Mouse (Mus musculus): ENCODE measurements at regions not wholly inside any gene's neighbourhood (a gene's known extent, or its start where the extent isn't known, plus 50 kb on each side); places are given as distances from the start of the nearest gene placed in this dataset.
"Not testable (repeated sequence)": the region's sequence is repeated elsewhere in the genome, so short reads cannot be mapped to it uniquely, and the experiment has no call there.

- H3K36me3 ChIP-seq (ENCODE audit: control insufficient read depth, insufficient read depth, low read length) = no peaks in the 10 kb centered on the region
- no peak overlapping the region for H3K4me3 ChIP-seq (ENCODE audit: insufficient read depth, low read depth, low read length)
- no peaks in the 10 kb centered on the region for H3K79me2 ChIP-seq (ENCODE audit: control insufficient read depth, insufficient read depth, low read length)
- no peaks in the 10 kb centered on the region for H3K27me3 ChIP-seq (ENCODE audit: control insufficient read depth, insufficient read depth, low read length)
- no peak overlapping the region for H3K9ac ChIP-seq (ENCODE audit: low read depth, low read length)
- no peak overlapping the region for H3K27ac ChIP-seq (replicated peaks; ENCODE audit: insufficient read depth, low read depth, low read length)
- H3K4me1 ChIP-seq (ENCODE audit: control insufficient read depth, insufficient read depth, low read length) = no peaks in the 10 kb centered on the region
- TF ChIP-seq POLR2A (IDR thresholded peaks at IDR 0.05; ENCODE audit: extremely low read depth, insufficient read depth, low read length) = no peak
- TF ChIP-seq CTCF (IDR thresholded peaks at IDR 0.05; ENCODE audit: low read depth, low read length) = no peak
- 75% methylated on average over 2 of the region's 2 CpGs for WGBS
- DNase-seq (ENCODE audit: extremely low read depth, low read depth, low spot score) = no peak
These were observed 1714.4 kb upstream of the 5930422O12Rik start for GRCm38 (mm10) chr8:31714077-31714458.

DNA sequence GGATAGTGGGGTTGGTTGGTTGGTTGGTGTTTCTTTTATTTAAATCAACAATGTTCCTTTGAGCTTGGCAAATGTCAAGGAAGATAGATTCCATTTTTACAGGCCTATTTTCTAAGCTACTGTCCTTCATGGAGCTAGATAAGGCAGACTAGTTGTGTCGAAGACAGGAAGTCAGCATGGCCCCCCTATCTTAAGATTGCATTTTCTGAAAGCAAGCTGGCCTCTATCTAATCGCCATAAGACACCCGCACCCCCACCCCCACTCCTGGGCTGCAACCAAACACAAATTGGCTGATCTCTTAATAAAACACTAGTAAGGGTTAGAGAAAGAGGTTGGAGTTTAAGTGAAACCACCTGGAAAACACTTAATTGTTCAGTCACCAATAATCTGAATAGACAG lies 1708.5 kb upstream of the 5930422O12Rik start:
- Histone ChIP-seq H3K36me3 (ENCODE audit: control insufficient read depth, insufficient read depth, low read length) (no peaks in the 10 kb centered on the region), H3K27ac (replicated peaks; ENCODE audit: insufficient read depth, low read depth, low read length) (no peak overlapping the region), H3K9ac (ENCODE audit: low read depth, low read length) (no peak overlapping the region), H3K27me3 (ENCODE audit: control insufficient read depth, insufficient read depth, low read length) (no peaks in the 10 kb centered on the region), H3K4me3 (ENCODE audit: insufficient read depth, low read depth, low read length) (no peak overlapping the region), H3K4me1 (ENCODE audit: control insufficient read depth, insufficient read depth, low read length) (no peaks in the 10 kb centered on the region), H3K79me2 (ENCODE audit: control insufficient read depth, insufficient read depth, low read length) (no peaks in the 10 kb centered on the region)
- no peak for DNase-seq (ENCODE audit: extremely low read depth, low read depth, low spot score)
- WGBS = 40% methylated on average over 3 of the region's 3 CpGs
- TF ChIP-seq POLR2A (IDR thresholded peaks at IDR 0.05; ENCODE audit: extremely low read depth, insufficient read depth, low read length) = no peak
- TF ChIP-seq CTCF (IDR thresholded peaks at IDR 0.05; ENCODE audit: low read depth, low read length) = no peak

GRCm38 (mm10) chr8:31720585-31720984 lies 1707.9 kb upstream of the 5930422O12Rik start:
- no peak for TF ChIP-seq POLR2A (IDR thresholded peaks at IDR 0.05; ENCODE audit: extremely low read depth, insufficient read depth, low read length)
- TF ChIP-seq CTCF (IDR thresholded peaks at IDR 0.05; ENCODE audit: low read depth, low read length) = no peak
- Histone ChIP-seq H3K9ac (ENCODE audit: low read depth, low read length) (no peak overlapping the region), H3K36me3 (ENCODE audit: control insufficient read depth, insufficient read depth, low read length) (no peaks in the 10 kb centered on the region), H3K79me2 (ENCODE audit: control insufficient read depth, insufficient read depth, low read length) (no peaks in the 10 kb centered on the region), H3K27me3 (ENCODE audit: control insufficient read depth, insufficient read depth, low read length) (no peaks in the 10 kb centered on the region), H3K4me3 (ENCODE audit: insufficient read depth, low read depth, low read length) (no peak overlapping the region), H3K27ac (replicated peaks; ENCODE audit: insufficient read depth, low read depth, low read length) (no peak overlapping the region), H3K4me1 (ENCODE audit: control insufficient read depth, insufficient read depth, low read length) (no peaks in the 10 kb centered on the region)
- WGBS = 29% methylated on average over 3 of the region's 3 CpGs
- no peak for DNase-seq (ENCODE audit: extremely low read depth, low read depth, low spot score)

GRCm38 (mm10) chr8:31725430-31725829 lies 1703.1 kb upstream of the 5930422O12Rik start:
- Histone ChIP-seq H3K27me3 (ENCODE audit: control insufficient read depth, insufficient read depth, low read length) (no peaks in the 10 kb centered on the region), H3K79me2 (ENCODE audit: control insufficient read depth, insufficient read depth, low read length) (no peaks in the 10 kb centered on the region), H3K4me3 (ENCODE audit: insufficient read depth, low read depth, low read length) (no peak overlapping the region), H3K36me3 (ENCODE audit: control insufficient read depth, insufficient read depth, low read length) (no peaks in the 10 kb centered on the region), H3K27ac (replicated peaks; ENCODE audit: insufficient read depth, low read depth, low read length) (no peak overlapping the region), H3K4me1 (ENCODE audit: control insufficient read depth, insufficient read depth, low read length) (no peaks in the 10 kb centered on the region), H3K9ac (ENCODE audit: low read depth, low read length) (no peak overlapping the region)
- WGBS = 17% methylated on average over 3 of the region's 3 CpGs
- TF ChIP-seq CTCF (IDR thresholded peaks at IDR 0.05; ENCODE audit: low read depth, low read length) (no peak), POLR2A (IDR thresholded peaks at IDR 0.05; ENCODE audit: extremely low read depth, insufficient read depth, low read length) (no peak)
- no peak for DNase-seq (ENCODE audit: extremely low read depth, low read depth, low spot score)

GRCm38 (mm10) chr8:31735610-31736009 lies 1692.9 kb upstream of the 5930422O12Rik start:
- no peak for DNase-seq (ENCODE audit: extremely low read depth, low read depth, low spot score)
- H3K36me3 ChIP-seq (ENCODE audit: control insufficient read depth, insufficient read depth, low read length) = no peaks in the 10 kb centered on the region
- no peak overlapping the region for H3K27ac ChIP-seq (replicated peaks; ENCODE audit: insufficient read depth, low read depth, low read length)
- no peaks in the 10 kb centered on the region for H3K4me1 ChIP-seq (ENCODE audit: control insufficient read depth, insufficient read depth, low read length)
- H3K79me2 ChIP-seq (ENCODE audit: control insufficient read depth, insufficient read depth, low read length) = no peaks in the 10 kb centered on the region
- no peaks in the 10 kb centered on the region for H3K27me3 ChIP-seq (ENCODE audit: control insufficient read depth, insufficient read depth, low read length)
- no peak overlapping the region for H3K9ac ChIP-seq (ENCODE audit: low read depth, low read length)
- TF ChIP-seq POLR2A (IDR thresholded peaks at IDR 0.05; ENCODE audit: extremely low read depth, insufficient read depth, low read length) (no peak), CTCF (IDR thresholded peaks at IDR 0.05; ENCODE audit: low read depth, low read length) (no peak)
- H3K4me3 ChIP-seq (ENCODE audit: insufficient read depth, low read depth, low read length) = no peak overlapping the region
- WGBS = 73% methylated on average over 2 of the region's 2 CpGs

GRCm38 (mm10) chr8:31737314-31737713 lies 1691.2 kb upstream of the 5930422O12Rik start:
- H3K27me3 ChIP-seq (ENCODE audit: control insufficient read depth, insufficient read depth, low read length); H3K79me2 ChIP-seq (ENCODE audit: control insufficient read depth, insufficient read depth, low read length); H3K4me1 ChIP-seq (ENCODE audit: control insufficient read depth, insufficient read depth, low read length); H3K36me3 ChIP-seq (ENCODE audit: control insufficient read depth, insufficient read depth, low read length); H3K9ac ChIP-seq (ENCODE audit: low read depth, low read length); DNase-seq (ENCODE audit: extremely low read depth, low read depth, low spot score); H3K4me3 ChIP-seq (ENCODE audit: insufficient read depth, low read depth, low read length); H3K27ac ChIP-seq (replicated peaks; ENCODE audit: insufficient read depth, low read depth, low read length): not testable (repeated sequence)
- WGBS = 54% methylated on average over 6 of the region's 6 CpGs

Data from liver, adult 2 months (tissue).